Mouse (Mus musculus) T-cell, adult 2 months (primary cell): ENCODE results near the gene Orm3.
"Not testable (repeated sequence)": the region's sequence is repeated elsewhere in the genome, so short reads cannot be mapped to it uniquely, and the experiment has no call there.

Experiments
- DNase-seq: peaks from one replicate; pipeline ENCODE4 v3.0.0; 2022; ENCODE audit warnings: low spot score

The Orm3 gene

DNA sequence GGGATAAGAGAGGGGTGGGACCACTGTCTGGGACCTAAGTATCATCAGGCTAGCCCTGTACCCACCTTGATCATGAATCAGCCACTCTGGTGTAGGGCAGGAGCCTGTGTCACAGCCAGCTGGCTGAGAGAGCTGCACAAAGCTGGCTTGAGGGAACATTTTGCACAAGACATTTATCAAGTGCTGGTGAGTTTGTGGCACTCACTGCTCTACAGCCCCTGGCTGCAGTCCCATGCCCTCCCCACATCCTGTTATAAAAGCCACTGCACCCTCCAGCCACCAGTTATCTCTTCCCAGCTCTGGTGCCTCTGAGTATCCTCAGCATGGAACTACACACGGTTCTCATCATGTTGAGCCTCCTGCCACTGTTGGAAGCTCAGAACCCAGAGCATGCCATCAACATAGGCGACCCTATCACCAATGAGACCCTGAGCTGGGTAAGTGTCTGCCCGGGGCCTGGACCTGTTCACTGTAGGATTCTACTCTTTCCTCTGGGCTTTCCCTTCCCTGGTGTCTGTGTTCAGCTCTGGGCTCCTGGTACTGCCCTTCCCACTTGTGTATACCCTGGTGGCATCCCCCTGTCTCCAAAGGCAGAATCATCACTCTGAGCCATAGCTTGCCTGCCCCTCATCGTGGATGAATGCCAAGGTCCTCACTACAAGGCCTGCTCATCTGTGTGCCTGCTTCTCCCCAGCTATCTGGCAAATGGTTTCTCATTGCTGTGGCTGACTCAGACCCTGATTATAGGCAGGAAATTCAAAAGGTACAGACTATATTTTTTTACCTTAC is at the start of gene Orm3:
Gene Orm3, plus strand, starts transcription at position 286 of the 789 bp plus-strand sequence.
- DNase-seq, result no peak

DNA sequence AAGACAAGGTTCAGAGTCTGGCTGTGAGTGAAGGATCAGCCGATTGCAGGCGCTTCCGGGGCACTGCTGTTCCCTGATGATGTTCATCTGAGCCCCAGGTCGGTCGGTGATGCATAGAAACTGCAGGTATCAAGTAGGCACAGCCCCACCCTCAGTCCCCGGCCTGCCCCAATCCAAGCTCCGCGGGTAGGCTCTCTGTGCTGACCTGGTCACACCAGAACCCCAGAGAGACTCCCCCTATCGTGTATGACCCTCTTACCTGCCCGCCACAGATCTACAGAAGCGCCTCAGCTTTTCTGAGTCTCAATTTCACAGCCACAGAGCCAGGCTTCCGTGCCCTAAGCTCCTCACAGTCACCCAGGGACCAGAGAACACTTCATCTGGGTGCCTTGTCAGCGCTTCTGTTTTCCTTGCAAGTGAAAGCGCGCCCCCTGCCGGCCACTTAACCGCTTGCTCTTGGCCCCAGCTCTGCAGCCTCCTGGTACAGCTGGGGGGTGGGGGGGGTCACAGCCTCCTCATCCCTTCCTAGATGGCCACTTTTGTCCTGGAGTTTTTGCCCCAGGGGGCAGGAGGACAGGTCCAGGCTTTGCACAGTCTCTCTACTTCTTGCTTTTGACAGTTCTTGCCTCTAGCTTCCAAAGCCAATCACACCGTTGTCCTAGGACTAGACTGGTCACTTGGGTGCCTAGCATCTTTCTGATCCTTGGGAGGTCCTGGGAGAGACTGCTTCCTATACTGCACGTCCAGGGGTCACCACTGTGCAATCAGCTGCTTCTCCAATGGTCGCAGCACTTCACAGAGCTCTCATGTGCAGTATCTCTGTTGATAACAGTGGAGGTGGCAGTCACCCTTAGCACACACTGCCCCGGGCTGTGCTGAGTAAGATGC is 48.5 kb upstream of the Orm3 start:
- peak; percentile 57 for DNase-seq

DNA sequence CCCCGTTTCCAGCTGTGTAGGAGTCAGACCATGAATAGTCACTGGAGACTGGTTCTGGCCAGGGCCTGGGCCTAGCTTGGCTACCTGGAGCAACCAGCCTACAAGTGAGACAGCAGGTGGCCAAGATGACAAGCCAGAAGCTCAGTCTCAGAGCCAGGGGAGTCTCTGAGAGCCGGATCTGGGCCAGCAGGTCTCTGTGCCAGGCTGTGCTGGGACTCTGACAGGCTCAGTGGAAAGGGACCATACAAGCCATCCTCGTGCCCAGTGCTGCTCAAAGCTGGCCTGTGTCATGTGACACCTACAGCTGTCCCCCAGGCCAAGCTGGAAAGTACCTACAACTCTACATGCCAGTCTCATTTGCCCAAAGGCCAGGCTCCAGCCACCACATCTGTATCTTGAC is 47.6 kb upstream of the Orm3 start:
- DNase-seq, result no peak

DNA sequence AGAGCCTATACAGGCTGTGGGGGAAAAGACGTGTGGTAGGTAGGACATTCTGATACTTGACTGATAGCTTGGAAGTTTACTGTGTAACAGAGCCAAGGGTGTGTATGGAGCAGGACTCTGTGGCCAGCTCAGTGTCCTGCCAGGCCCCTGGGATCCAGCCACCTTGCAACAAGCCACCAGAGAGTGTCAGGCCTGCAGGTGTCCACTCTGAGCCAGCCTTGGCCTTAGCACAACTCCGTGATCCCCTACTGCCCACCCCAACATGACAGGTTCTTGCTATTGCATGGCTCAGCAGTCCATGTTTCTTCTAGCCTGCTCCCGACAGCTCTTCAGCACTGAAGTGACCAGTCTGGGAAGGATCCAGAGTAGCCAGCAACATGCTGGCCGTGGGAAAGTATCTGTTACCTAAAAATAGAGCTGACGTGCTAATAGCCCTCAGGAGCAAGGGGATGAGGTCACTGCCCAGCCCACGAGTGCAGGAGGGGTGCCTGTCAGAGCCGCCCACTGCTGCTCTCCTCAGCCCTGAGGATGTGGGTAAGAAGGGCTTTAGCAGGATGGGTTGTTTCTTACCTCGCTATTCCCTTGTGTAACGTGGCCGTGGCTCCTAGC is 45.6 kb upstream of the Orm3 start:
- no peak for DNase-seq

DNA sequence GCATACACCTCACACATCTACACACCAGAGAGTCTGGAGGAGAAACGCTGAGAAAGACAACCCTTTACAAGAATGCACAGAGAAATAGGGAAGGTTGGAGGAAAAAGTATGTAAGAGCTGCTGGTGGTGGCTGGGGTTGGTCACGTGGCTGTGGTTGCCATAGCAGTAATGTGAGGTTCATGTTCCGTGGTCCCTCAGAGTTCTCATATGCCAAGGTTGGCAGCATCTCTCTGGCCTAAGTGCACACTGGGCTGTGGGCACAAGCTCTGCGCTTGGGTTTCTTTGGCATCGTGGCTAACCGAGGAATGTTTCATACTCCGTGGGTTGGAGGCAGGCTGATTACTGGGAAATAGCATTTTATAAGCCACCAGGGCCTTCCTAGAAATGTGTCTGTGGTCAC is 44.5 kb upstream of the Orm3 start:
- DNase-seq, result no peak

DNA sequence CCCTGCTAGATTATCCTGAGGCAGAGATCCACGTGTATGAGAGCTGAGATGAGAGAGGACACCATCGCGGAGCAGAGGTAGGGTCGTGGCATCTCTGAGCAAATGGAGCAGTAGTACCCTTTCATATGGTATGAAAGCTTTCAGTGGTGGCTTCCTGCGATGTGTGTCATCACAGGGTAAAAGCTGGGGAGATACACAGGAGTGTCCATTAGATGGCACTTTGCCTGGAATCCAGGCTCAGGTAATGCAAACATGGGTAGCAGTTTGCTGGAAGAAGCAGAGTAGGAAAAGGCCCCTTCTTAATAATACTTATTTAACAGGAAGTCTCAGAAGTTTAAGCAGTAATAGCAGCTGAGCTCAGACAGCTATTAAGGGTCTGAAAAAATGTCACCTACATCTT is 41.9 kb upstream of the Orm3 start:
- no peak for DNase-seq

DNA sequence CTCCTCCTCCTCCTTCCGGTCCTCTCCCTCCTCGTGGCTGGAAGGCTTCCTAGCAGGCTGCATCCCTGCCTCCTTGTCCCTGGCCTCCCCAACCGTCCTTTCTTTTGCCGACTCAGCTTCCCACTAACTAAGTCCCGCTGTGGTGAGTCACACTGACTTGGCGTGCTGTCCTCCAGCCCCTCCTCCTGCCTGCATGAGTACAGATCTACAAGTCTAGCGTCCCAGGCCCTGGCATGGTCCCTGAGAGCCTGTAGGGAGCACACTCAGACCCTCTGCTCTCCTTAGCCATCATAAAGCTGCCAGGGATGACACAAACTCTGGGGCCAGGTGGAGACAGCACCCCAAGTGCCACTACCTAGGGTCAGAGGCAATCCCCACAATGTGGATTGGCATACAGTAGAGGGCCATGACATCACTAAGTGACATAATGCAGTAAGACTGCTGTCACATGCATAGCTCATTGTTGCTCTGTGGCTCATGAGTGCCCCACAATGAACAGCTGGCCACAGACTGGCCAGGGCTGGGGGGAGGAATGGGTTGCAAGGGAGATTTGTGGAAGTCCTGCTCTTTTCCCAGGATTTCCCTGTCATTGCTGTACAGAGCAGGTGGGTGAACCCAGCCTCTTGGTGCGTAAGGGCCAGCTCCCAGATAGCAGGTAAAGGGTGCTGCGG is 39.8 kb upstream of the Orm3 start:
- DNase-seq, result no peak

DNA sequence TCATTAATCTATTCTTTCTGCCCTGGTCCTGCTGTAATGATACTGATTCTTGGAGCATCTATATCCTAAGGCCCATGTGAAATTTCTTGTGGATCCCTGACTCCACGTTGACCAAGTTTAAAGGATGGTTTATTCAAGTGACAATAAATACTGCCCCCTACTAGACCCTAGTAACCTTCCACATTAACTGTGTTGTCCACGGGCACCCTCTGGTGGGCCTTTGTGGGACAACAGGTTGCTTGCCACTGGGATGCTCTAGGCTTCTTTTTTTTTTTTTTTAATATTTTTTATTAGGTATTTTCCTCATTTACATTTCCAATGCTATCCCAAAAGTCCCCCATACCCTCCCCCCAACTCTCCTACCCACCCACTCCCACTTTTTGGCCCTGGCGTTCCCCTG is 36.4 kb upstream of the Orm3 start:
- not testable (repeated sequence) for DNase-seq

DNA sequence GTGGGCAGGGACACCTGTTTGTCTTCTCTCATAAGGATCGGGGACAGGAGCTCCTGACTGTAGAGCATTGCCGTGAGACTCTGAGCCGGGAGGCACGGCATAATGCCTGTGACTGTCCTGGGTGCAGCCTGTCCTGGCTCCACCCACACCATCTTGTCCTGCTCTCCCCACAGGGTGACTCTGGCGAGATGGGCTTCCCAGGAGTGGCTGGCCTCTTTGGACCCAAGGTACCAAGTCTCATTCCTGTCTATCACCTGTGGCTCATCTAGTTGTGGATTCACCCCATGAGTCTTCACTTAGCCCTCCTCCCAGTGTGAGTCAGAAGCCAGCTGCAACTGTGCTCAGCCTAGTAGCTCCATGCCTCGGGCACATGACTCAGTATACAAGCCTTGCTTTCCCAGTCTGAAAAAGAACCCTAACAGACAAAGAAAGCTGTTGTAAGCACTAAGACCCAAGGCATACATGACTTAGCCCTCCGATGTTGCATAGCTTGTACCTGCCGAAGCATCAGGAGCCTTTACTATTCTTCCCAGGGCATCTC is 32.6 kb upstream of the Orm3 start:
- no peak for DNase-seq

DNA sequence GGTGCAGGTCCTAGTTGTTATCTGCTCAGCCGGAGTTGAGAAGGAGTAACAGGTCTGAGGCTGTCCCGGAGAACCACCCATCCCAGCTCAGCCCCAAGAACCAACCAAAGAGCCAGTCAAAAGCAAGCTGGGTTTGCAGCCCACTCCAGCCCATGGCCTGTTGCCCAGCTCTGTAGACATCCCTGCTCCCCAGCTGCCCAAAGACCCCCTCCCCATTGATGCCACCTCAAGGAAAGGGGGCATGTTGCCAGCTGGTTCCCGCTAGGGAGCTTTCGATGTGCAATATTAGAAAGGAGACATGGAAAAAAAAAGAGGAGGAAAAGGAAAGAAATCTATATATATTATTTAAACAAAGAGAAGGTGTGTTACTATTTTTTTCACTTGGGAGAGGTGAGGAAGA is 22.6 kb upstream of the Orm3 start:
- DNase-seq, result no peak

DNA sequence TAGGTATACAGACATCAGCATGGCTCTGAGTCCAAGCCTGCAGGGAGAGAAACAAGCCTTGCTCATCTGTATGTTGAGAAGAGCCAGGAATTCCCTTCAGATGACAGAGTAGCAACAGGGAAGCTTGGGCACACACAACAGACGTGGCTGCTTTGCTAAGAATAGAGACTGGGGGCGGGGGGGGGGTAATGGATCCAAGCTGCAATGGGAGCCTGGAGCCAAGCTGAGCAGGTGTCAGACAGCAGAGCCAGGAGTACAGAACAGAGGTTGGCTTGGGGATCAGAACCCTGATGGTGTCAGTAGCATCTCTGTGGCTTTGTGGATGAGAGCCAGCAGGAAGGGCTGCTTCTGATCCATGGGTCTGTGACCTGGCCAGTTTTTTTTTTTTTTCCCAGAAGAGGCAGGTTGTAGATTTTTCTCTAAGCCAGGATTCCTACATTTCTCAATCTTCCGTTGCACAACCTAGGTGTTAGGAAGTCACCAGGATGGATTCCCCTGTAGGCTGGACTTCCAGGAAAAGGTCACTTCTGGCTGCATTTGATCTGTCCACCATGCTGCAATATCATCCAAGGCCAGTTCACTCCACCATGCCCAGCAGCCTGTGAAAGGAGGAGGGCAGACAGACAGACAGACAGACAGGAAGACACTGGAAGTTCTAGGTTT is 17.4 kb upstream of the Orm3 start:
- DNase-seq, result no peak

DNA sequence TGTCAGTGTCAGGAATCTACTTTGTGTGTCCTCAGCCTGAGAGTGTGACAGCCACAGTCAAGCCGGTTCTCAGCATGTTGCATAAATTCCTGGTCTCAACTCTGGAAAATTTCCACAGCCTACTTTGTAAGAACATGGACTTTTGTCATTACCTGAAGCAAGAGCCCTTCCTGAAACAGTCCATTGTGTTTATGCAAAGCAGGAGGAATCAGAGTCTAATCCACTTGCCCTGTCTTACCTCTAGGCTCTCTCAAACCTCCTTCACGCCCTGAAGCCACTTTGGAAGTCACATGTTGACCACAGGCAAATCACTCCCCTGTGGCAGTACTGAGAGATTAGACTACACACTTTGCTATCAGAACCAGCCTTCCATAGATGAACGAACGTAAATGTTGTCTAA is 13.5 kb upstream of the Orm3 start:
- DNase-seq, result no peak

DNA sequence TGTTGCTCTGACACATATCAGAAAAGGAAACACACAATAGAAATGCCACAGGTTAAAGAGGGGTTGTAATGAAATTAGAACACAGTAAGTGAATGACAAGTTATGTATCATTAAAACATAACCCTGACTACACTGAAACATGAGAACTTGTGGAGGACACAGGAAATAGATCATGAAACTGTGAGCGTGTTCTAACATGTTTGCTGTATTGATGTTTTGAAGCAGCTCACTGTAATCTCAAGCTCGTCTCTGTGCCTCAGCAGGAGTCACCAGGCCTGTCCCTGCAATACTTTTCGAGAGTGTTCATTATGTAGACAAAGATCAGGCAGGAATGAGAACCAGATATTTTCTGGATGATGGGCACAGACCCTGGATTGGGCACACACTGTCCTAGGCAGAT is 12.4 kb upstream of the Orm3 start:
- no peak for DNase-seq

DNA sequence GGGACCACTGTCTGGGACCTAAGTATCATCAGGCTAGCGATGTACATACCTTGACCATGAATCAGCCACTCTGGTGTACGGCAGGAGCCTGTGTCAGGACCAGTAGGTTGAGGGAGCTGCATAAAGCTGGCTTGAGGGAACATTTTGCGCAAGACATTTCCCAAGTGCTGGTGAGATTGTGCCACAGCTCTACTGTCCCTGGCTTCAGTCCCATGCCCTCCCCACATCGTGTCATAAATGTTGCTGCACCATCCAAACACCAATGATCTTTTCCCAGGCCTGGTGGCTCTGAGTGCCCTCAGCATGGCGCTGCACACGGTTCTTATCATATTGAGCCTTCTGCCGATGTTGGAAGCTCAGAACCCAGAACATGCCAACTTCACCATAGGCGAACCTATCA is 11.7 kb upstream of the Orm3 start, which contains the start of gene Orm1:
Gene Orm1, plus strand, starts transcription at position 266 of the 400 bp plus-strand sequence.
- no peak for DNase-seq

DNA sequence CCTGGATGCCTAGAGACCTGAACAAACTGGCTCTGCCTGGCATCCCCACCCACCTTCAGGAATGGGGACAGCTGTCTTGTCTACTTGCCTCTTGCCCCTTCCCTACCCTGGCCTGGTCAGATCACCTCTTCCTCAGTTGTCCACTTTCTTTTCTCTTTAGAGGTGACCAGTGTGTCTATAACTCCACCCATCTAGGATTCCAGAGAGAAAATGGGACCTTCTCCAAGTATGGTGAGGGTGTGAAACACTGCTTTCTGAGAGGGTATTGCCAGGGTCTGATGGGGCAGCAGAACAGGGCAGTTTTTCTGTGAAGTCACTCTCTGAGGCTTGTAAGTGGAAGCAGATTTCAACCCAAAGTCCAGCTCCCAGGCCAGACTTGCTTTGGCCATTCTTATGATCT is 10.7 kb upstream of the Orm3 start:
- DNase-seq, result no peak

DNA sequence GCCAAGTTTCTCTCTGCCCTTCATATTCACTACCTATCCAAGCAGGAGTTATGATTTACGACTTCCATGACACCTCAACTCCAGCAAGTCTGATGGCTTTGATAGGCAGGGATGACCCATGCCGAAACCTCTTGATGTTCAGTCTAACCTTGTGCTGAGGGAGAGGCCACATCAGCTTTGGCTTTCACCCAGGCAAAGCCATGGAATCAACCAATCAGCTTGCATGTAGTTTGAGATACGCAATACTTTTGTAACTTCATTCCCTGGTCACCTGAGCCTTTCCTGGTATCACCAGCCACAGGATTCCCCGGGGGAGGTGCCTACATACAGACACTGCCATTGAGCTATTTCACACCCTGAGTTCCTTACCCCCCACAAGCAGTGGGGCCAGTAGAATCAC is 9.3 kb upstream of the Orm3 start:
- no peak for DNase-seq

DNA sequence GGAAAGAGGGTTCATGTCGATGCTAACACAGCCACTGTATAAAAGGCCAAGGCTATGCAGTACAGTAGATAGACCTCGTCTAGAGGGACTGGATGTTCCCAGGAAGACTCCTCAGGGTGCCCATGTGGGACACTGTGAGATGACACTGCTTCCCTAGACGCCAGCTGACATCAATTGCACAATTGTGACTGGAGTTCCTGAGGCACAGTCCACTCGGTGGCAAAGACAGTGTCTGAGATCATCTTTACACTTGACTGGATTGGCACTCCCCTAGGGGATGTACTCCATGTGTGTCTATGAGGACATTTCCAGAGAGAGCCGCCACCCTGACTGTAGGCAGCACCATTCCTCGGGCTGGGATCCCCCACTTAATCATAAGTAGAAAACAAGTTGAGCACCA is 7.4 kb upstream of the Orm3 start:
- no peak for DNase-seq

DNA sequence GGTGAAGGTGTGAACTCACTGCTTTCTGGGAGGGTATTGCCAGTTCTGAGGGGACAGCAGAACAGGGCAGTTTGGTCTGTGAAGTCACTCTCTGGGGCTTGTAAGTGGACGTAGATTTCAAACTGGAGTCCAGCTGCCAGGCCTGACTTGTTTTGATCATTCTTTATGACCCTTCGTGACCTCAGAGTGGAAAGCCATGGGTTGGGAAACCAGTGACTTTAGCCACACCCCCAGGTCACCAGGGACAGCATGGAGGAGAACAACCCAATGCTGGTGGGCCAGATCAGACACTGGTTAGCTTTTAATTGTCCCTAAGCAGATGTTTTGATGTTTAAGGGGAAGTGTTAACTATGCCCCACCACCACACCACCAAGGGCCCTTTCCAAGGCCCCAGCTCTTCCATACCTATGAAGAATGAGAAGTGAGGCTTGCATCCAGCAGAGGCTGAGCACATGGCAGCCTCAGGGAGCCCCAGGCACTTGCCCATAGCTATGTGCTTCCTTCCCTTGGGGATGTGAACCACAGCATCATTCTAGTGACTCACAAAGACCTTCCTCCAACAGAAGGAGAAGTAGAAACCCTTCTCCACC is 1.1 kb downstream of the Orm3 start:
- DNase-seq, result no peak

DNA sequence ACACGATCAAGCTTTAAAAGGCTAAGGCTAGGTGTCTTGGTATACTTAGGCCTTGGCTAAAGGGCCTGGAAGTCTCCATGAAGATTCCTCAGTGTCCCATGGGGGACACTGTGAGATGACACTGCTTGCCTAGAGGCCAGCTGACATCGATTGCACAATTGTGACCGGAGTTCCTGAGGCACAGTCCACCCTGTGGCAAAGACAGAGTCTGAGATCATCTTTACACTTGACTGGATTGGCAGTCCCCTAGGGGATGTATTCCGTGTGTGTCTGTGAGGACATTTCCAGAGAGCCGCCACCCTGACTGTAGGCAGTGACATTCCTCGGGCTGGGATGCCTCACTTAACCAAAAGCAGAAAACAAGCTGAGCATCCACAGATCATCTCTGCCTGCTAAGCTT is 3.9 kb downstream of the Orm3 start:
- DNase-seq, result no peak

DNA sequence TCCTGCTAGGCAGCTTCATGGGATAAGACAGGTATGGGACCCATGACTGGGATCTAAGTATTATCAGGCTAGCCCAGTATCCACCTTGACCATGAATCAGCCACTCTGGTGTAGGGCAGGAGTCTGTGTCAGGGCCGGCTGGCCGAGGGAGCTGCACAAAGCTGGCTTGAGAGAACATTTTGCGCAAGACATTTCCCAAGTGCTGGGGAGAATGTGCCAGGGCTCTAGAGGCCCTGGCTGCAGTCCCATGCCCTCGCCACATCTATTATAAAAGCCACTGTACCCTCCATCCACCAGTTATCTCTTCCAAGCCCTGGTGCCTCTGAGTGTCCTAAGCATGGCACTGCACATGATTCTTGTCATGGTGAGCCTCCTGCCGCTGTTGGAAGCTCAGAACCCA is 6.2 kb downstream of the Orm3 start, which contains the start of gene Orm2:
Gene Orm2, plus strand, starts transcription at position 300 of the 400 bp plus-strand sequence.
- no peak for DNase-seq

DNA sequence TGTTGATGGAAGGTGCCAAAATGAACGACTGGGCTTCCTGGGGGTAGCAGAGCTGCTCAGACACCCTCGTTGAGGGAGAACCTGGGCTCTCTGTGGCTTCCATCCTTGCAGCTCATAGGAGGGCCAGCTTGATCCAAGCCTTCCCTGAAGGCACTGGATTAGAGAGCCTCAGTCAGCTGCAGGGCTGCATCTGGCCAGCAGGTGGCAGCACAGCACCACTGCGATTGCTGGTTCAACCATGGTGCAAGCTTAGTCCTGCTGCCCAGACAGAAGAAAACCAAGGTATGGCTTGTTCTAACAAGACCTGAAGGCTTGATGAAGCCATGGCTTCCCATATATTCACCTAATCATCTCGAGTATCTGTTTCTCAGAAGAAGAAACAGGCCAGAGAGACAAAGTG is 12.6 kb downstream of the Orm3 start:
- DNase-seq, result peak; percentile 83
